Mouse (Mus musculus): ENCODE results near the gene Arrdc4.

DNA sequence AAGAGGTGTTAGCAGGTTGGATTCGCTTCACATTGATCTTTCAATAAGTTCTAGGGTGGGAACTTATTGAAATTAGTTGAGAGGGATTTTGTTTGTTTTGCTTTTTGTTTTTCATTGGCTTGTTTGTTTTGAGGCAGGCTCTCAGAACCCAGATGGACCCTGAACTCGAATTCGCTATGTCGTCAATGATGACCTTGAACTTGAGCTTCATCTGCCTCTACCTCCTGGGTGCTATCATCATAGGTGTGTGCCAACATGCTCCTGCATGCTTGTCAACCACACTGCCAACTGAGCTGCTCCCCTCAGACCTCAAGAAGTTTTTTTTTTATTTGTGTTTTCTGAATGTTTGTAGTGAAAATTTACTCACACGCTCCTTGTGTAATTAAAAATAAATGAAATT lies 52.6 kb downstream of the Arrdc4 start:
- TF ChIP-seq CTCF (IDR thresholded peaks at IDR 0.05; ENCODE audit: control insufficient read depth, insufficient read depth, low read length) (no peak), POLR2A (IDR thresholded peaks at IDR 0.05; ENCODE audit: borderline replicate concordance, control insufficient read depth, low read depth, low read length) (no peak)

Measured in bone marrow, adult 2 months (tissue).